Mouse (Mus musculus): ENCODE measurements around the gene Sh3glb2.

- TF ChIP-seq CTCF (IDR thresholded peaks at IDR 0.05; ENCODE audit: low read depth, low read length): no peak
- no peak for TF ChIP-seq POLR2A (IDR thresholded peaks at IDR 0.05; ENCODE audit: extremely low read depth, insufficient read depth, low read length)
Observed at GRCm38 (mm10) chr2:30379307-30379706, 20.2 kb upstream of the Sh3glb2 start.
